Mouse (Mus musculus) heart, embryonic 15.5 days (tissue): ENCODE results near the gene Ctnnd2. TPM values are rescaled to one million over a fixed set of nuclear protein-coding genes. Genes with fewer than 3 reads are reported as not detected.

Source experiments
- ATAC-seq: fragments of 200-750 bp; cut with Nextera tagmentation; replicated peaks from 2 replicates; pipeline ENCODE4 v1.8.0; 2017; ENCODE audit warnings: low read depth, moderate TSS enrichment; ENCODE audit not compliant: insufficient number of reproducible peaks, insufficient read depth, low FRiP score
- H3K27ac ChIP-seq: fragments of 300-500 bp; sonication (generic); 2 replicates; pipeline ENCODE4 v1.5.1; 2015; ENCODE audit warnings: mild to moderate bottlenecking, inconsistent platforms
- H3K27me3 ChIP-seq: fragments of 300-500 bp; sonication (generic); 2 replicates; pipeline ENCODE4 v1.6.1; 2015; ENCODE audit warnings: inconsistent platforms
- H3K36me3 ChIP-seq: fragments of 300-500 bp; sonication (generic); 2 replicates; pipeline ENCODE4 v1.6.1; 2015; ENCODE audit warnings: mild to moderate bottlenecking, inconsistent platforms
- H3K4me1 ChIP-seq: fragments of 300-500 bp; sonication (generic); replicated peaks from 2 replicates; pipeline ENCODE4 v1.6.1; 2015; ENCODE audit warnings: inconsistent platforms
- H3K4me2 ChIP-seq: fragments of 300-500 bp; sonication (generic); 2 replicates; pipeline ENCODE4 v1.6.1; 2015; ENCODE audit warnings: inconsistent platforms, mild to moderate bottlenecking, moderate library complexity
- H3K4me3 ChIP-seq: fragments of 300-500 bp; sonication (generic); 2 replicates; pipeline ENCODE4 v1.5.1; 2015; ENCODE audit warnings: mild to moderate bottlenecking, inconsistent platforms
- H3K9ac ChIP-seq: fragments of 300-500 bp; sonication (generic); 2 replicates; pipeline ENCODE4 v1.6.1; 2015; ENCODE audit warnings: mild to moderate bottlenecking, inconsistent platforms
- H3K9me3 ChIP-seq: fragments of 300-500 bp; sonication (generic); replicated peaks from 2 replicates; pipeline ENCODE4 v1.6.1; 2016; ENCODE audit warnings: inconsistent platforms
- WGBS: fragments of 180-500 bp; shearing (Covaris S2); methylation state at CpG from one replicate; pipeline ENCODE4 v1.1.7; 2015; ENCODE audit warnings: mixed read lengths; 5-methylcytosine and 5-hydroxymethylcytosine counted together
- polyA plus RNA-seq: library from polyadenylated mRNA; unstranded; fragments of >200 nt; fragmentation: Nextera tagmentation; extraction: Ambion mirVana; gene quantifications from 2 replicates; pipeline ENCODE4 v1.2.1, GENCODE M21; 2015

The Ctnnd2 gene
- polyA plus RNA-seq, 1 experiment from 2014 or later = 1.0 TPM

DNA sequence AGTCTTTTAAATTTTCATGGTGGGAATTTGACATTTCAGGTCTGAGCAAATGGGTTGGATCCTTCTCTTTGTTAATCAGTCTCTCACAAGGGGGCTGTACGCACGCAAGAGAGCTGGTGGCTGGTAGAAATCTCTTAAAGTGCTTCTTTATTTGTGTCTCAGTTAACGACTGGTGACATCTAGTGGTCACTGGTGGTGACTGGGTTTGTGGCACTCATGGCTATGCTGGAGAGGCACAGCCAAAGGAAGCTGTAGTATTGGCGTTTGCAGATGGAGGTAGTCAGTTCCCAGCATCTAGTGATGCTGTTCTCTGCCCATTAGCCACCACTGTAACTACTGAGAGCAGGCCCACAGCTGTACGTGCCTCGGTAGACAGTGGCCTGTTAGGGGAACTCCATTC lies 568.3 kb downstream of the Ctnnd2 start:
- H3K9me3 ChIP-seq = no peaks in the 10 kb centered on the region
- H3K4me2 ChIP-seq = no peak overlapping the region
- H3K27ac ChIP-seq = no peak overlapping the region
- H3K27me3 ChIP-seq = no peaks in the 10 kb centered on the region
- no peak for ATAC-seq
- H3K4me3 ChIP-seq = no peak overlapping the region
- H3K9ac ChIP-seq = no peak overlapping the region
- WGBS = 17% methylated on average over 6 of the region's 6 CpGs
- H3K36me3 ChIP-seq = no peaks in the 10 kb centered on the region
- H3K4me1 ChIP-seq = no peaks in the 10 kb centered on the region

DNA sequence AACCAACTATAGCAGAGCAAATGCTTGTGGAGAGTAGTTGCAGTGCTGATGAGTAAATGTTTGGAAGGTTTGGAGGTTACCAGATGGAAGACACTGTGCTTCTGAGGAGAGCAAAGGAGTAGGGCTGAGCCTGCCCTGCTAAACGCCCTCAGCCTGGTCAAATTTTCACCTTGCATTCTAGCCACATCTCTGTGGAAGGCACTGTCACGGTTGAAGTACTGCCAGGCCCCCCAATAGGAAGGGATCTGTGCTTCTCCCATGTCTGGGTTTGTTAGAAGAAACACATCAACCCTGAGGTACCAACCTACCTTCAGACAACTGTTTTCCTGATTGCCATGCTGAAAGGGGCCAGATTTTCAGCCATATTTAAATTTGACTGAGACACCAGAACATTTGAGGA lies 585.6 kb downstream of the Ctnnd2 start:
- 58% methylated on average over 2 of the region's 2 CpGs for WGBS
- Histone ChIP-seq H3K4me1 (no peaks in the 10 kb centered on the region), H3K36me3 (no peaks in the 10 kb centered on the region), H3K27me3 (no peaks in the 10 kb centered on the region), H3K9me3 (no peaks in the 10 kb centered on the region), H3K4me2 (no peak overlapping the region), H3K4me3 (no peak overlapping the region), H3K9ac (no peak overlapping the region), H3K27ac (no peak overlapping the region)
- no peak for ATAC-seq

DNA sequence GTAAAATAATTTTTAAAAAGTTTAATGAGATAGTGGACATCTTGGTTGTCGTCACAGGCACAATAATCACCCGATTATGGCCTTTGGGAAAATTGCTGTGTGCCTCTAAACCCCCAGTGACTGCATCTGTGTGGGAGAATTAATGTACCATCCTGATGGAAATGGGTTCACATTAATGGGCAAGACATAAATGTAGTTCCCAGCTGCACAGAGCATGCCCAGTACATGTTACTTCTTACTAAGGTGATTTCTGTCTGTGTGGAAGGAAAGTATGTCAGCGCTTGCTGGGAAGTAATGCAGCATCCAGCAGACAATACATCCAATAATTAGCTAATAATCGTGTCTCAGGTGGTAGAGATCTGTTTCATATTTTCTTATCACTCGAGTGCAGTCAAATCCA lies 589.8 kb downstream of the Ctnnd2 start:
- no peaks in the 10 kb centered on the region for H3K27me3 ChIP-seq
- no peaks in the 10 kb centered on the region for H3K4me1 ChIP-seq
- H3K9ac ChIP-seq = no peak overlapping the region
- H3K4me2 ChIP-seq = no peak overlapping the region
- H3K36me3 ChIP-seq = no peaks in the 10 kb centered on the region
- H3K4me3 ChIP-seq = no peak overlapping the region
- H3K27ac ChIP-seq = no peak overlapping the region
- ATAC-seq = no peak
- no peaks in the 10 kb centered on the region for H3K9me3 ChIP-seq
- WGBS = 73% methylated on average over 5 of the region's 5 CpGs

DNA sequence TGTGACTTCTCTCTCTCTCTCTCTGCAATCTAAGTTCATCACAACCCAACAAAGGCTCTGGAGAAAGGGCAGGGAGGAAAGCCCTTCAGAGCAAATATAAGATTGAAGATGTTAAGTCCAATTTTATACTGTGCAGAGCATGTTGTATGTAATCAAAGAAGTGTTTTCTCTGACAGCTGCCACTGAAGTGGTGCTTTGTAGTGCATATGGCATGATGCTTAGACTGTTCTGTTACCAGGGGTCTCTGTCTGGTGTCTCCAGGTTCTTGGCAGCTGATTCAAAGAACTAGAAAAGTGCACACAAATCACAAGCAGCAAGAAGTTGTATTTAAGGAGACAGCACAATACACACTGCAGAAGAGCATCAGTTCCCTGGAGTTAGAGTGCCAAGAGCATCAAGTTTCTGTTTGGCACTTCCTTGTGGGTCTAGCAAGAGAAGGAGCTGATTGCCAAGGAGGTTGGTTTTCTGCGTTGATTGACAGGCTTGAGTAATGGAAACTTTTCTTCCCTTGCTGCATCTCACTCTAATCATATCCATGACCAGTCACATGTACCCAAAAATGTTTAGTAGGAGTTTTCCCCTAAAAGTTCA lies 590.4 kb downstream of the Ctnnd2 start:
- H3K4me3 ChIP-seq = no peak overlapping the region
- no peak overlapping the region for H3K4me2 ChIP-seq
- no peaks in the 10 kb centered on the region for H3K36me3 ChIP-seq
- 71% methylated on average over 1 of the region's 1 CpGs for WGBS
- no peaks in the 10 kb centered on the region for H3K27me3 ChIP-seq
- H3K27ac ChIP-seq = no peak overlapping the region
- H3K9ac ChIP-seq = no peak overlapping the region
- ATAC-seq = no peak
- H3K9me3 ChIP-seq = no peaks in the 10 kb centered on the region
- H3K4me1 ChIP-seq = no peaks in the 10 kb centered on the region

DNA sequence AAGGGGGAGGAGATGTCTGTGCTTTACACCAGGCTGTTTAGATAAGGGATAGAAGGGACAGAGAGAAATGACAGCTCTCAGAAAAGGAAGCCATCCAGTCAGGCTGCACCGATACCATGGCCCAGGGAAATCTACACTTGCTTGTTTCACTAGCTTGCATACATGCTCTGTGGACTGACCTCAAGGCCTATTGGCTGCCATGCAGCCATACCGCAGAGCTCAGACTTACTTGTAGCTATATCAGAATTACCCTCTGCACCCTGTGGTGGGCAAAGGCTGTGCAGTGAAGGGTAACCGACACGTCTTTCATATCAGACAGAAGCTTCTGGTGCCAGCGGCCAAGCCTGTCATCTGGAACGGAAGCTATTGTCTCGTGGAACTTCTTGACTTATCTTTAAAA lies 604.5 kb downstream of the Ctnnd2 start:
- Histone ChIP-seq H3K27ac (no peak overlapping the region), H3K9me3 (no peaks in the 10 kb centered on the region), H3K4me1 (no peaks in the 10 kb centered on the region), H3K9ac (no peak overlapping the region), H3K4me3 (no peak overlapping the region), H3K27me3 (no peaks in the 10 kb centered on the region), H3K36me3 (no peaks in the 10 kb centered on the region), H3K4me2 (no peak overlapping the region)
- 72% methylated on average over 7 of the region's 7 CpGs for WGBS
- ATAC-seq = no peak

DNA sequence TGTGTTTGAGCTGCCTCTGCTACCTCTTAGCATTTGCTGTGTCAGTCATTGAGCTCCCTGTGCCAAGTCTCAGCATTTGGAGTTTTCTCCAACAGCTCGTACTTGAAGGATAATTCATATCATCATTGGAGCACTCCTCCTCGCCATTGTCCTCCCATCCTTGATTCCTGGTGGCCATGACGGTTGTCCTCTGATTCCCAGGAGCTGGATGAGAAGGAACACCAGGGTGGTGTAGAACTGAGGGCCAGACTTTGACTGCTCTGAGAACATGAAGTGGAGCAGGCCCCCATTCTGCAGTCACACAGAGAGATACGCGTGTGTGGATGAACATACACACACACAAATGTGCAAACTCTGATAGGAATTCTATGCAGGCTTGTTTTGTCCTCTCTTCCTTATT lies 605.4 kb downstream of the Ctnnd2 start:
- WGBS = 84% methylated on average over 5 of the region's 5 CpGs
- Histone ChIP-seq H3K27ac (no peak overlapping the region), H3K27me3 (no peaks in the 10 kb centered on the region), H3K4me1 (no peaks in the 10 kb centered on the region), H3K9me3 (no peaks in the 10 kb centered on the region), H3K36me3 (no peaks in the 10 kb centered on the region), H3K4me2 (no peak overlapping the region), H3K4me3 (no peak overlapping the region), H3K9ac (no peak overlapping the region)
- no peak for ATAC-seq

DNA sequence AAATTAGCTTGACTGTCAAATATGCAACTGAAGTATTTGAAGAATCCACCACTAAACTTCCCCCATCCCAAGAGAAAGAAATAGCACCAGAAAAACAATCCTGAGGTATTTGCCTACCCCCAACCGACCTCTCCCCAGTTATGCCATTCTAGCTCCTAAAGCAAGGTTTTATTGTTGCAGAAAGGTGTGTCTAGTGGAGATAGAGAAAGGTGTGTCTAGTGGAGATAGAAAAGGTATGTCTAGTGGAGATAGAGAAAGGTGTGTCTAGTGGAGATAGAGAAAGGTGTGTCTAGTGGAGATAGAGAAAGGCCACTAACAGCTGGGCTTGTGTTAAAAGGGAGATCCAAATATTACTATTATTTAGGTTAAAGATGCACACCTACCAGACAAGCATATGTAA lies 607.5 kb downstream of the Ctnnd2 start:
- ATAC-seq = no peak
- Histone ChIP-seq H3K4me2 (no peak overlapping the region), H3K9me3 (no peaks in the 10 kb centered on the region), H3K27me3 (no peaks in the 10 kb centered on the region), H3K4me1 (no peaks in the 10 kb centered on the region), H3K36me3 (no peaks in the 10 kb centered on the region), H3K4me3 (no peak overlapping the region), H3K9ac (no peak overlapping the region), H3K27ac (no peak overlapping the region)
- 66% methylated on average over 1 of the region's 1 CpGs for WGBS

DNA sequence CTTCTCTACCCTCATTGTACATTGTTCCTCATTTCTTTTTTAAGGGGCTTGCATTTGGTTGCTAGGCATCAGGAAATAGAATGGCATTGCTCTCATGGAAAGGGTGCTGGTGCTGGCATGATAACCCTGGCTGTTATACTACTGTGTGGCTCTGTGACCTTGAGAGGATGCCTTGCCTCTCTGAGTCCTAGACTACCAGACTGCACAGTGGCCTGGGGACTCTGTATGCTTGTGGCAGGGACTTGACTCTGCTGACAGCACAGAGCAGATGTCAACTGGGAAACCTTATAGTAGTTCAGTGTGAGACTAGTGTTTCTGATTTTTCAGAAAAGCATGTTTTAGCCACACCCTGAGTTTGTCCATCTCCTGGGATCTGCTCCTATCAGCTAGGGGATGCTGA lies 608.6 kb downstream of the Ctnnd2 start:
- ATAC-seq = no peak
- Histone ChIP-seq H3K9ac (no peak overlapping the region), H3K27ac (no peak overlapping the region), H3K9me3 (no peaks in the 10 kb centered on the region), H3K4me3 (no peak overlapping the region), H3K4me1 (no peaks in the 10 kb centered on the region), H3K36me3 (no peaks in the 10 kb centered on the region), H3K27me3 (no peaks in the 10 kb centered on the region), H3K4me2 (no peak overlapping the region)

DNA sequence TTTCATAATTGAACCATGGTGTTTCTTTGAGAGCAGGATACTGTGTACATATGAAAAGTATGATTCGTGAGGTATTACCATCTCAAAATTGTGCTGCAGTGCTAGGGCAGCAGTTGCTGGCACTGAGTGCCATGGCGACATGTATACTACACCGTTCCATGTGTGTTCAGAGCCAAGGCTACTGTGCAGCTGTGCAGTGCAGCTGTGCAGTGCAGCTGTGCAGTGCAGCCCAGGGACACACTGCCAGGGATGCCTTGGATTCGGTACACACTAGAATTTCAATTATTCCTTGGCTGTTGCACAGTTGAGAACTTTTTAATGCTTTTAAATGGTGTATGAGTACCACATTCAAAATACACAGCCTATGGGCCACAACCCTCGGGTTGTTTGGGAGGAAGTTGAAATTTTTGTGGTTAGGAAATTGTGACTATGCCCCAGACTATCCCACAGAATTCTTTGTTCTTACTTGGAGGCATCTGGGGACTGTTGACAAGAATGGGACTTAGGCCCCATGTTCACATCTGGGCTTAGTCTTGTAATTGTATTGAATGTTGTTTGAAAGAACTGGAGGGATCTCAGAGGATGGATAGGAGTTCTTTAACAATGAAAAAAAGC lies 613.4 kb downstream of the Ctnnd2 start:
- no peaks in the 10 kb centered on the region for H3K4me1 ChIP-seq
- H3K4me3 ChIP-seq = no peak overlapping the region
- no peaks in the 10 kb centered on the region for H3K27me3 ChIP-seq
- H3K27ac ChIP-seq = no peak overlapping the region
- no peak overlapping the region for H3K9ac ChIP-seq
- H3K4me2 ChIP-seq = no peak overlapping the region
- H3K36me3 ChIP-seq = no peaks in the 10 kb centered on the region
- no peaks in the 10 kb centered on the region for H3K9me3 ChIP-seq
- 81% methylated on average over 5 of the region's 5 CpGs for WGBS
- no peak for ATAC-seq

DNA sequence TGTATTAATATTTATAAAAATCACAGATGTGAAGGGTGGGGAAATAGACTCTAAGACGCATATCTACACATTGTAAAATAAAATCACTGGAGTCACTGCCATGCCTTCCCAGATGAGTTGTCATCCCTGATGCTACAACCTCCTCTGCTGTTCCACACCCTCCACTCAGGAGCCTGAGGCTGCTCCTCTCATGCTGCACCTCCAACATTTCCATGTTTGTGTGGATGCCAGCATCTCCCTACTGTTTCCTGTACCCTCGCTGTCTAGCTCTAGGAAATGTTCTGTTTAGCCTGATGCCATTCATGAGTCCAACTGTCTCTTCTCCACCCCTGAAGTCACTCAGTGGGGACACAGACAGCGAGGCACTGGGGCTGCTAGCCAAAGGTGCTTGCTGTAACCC lies 620.9 kb downstream of the Ctnnd2 start:
- WGBS = 77% methylated on average over 3 of the region's 3 CpGs
- no peak overlapping the region for H3K4me2 ChIP-seq
- ATAC-seq = no peak

DNA sequence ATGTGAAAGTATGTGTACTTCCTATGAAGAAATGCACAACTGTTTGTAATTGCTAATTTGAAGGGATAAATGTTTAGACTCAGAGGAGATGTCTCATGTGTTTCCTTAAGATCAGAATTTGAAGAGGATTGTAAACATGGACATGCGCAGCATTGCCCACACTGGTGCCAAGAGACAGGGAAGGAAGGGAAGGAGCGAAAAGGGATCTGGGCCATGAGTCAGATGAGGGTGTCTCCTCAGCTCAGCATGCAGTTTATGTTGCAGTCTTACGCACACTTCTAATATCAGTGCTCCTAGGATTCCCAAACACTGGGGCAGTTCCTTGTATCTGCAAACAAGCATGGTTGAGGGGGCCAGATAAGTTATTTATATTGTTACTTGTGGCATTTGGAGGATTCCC lies 623.3 kb downstream of the Ctnnd2 start:
- Histone ChIP-seq H3K9me3 (no peaks in the 10 kb centered on the region), H3K4me2 (no peak overlapping the region), H3K4me3 (no peak overlapping the region), H3K36me3 (no peaks in the 10 kb centered on the region), H3K27me3 (no peaks in the 10 kb centered on the region), H3K27ac (no peak overlapping the region), H3K4me1 (no peaks in the 10 kb centered on the region), H3K9ac (no peak overlapping the region)
- ATAC-seq = no peak
- WGBS = 81% methylated on average over 3 of the region's 3 CpGs

More for the DNA sequence above, 620.9 kb downstream of the Ctnnd2 start:
- H3K27ac ChIP-seq = no peak overlapping the region
- no peak overlapping the region for H3K9ac ChIP-seq
- H3K27me3 ChIP-seq = no peaks in the 10 kb centered on the region
- no peak overlapping the region for H3K4me3 ChIP-seq
- H3K9me3 ChIP-seq = no peaks in the 10 kb centered on the region
- H3K4me1 ChIP-seq = no peaks in the 10 kb centered on the region
- no peaks in the 10 kb centered on the region for H3K36me3 ChIP-seq

DNA sequence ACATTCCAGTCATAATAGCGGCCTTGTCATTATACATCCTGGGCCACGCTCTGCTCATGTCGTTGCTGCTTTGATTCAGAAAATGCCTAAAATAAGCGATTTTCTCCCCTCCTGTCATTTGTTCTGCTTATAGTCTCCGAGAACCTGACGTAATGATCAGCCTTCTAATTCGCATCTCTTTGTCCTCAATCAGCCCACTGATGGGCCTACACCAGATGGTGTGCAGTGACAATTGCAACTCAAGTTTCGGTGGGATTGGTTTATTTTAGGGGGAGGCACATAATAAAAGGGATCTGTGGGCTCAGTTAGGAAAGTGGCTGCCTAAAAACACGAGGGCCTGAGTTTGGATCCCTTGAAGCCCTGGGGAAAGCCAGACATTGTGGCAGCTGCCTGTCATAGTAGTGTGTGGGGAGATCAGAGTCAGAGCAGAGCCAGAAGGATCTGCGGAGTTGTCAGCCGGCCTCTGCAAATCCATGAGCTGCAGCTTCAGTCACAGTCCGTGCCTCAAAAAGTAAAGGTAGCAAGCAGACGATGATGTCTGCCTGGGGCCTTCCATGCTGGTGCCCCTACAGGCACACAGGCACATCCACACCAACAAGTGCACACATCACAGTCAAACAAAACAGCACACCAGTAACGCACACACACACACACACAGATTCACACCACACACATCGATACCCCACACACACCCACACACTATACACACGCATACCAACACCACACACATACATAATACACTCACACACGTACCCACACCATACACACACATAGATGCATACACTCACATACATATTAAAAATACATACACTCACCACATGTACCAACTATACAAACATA lies 655.3 kb downstream of the Ctnnd2 start:
- H3K36me3 ChIP-seq = no peaks in the 10 kb centered on the region
- no peaks in the 10 kb centered on the region for H3K9me3 ChIP-seq
- H3K27ac ChIP-seq = no peak overlapping the region
- H3K4me1 ChIP-seq = no peaks in the 10 kb centered on the region
- ATAC-seq = no peak
- 78% methylated on average over 17 of the region's 17 CpGs for WGBS
- no peak overlapping the region for H3K4me2 ChIP-seq
- H3K9ac ChIP-seq = no peak overlapping the region
- no peak overlapping the region for H3K4me3 ChIP-seq
- H3K27me3 ChIP-seq = no peaks in the 10 kb centered on the region
